Mouse (Mus musculus) kidney, adult 2 months (tissue): ENCODE measurements at regions not wholly inside any gene's neighbourhood (a gene's known extent, or its start where the extent isn't known, plus 50 kb on each side); places are given as distances from the start of the nearest gene placed in this dataset.

Source experiments
- CTCF ChIP-seq: fragments of 200-500 bp; conservative IDR thresholded peaks from 2 replicates; pipeline ENCODE4 v1.5.1; 2011; ENCODE audit warnings: low read depth, mild to moderate bottlenecking, control low read depth, low read length, moderate library complexity, mixed read lengths; ENCODE audit not compliant: insufficient read depth, insufficient read length
- POLR2A ChIP-seq: fragments of 200-500 bp; IDR thresholded peaks from one replicate; pipeline ENCODE4 v1.6.1; 2011; ENCODE audit warnings: low read depth, low read length, control low read depth

- no peak for TF ChIP-seq CTCF
- TF ChIP-seq POLR2A, result no peak
Observed at GRCm38 (mm10) chr2:116977771-116978600, 99.5 kb downstream of the Tmco5 start.
